Mouse (Mus musculus) B cell, adult (primary cell): ENCODE results near the gene Stam2. TPM values are rescaled to one million over a fixed set of nuclear protein-coding genes. Genes with fewer than 3 reads are reported as not detected.

Experiments used
- total RNA-seq: library from RNA; stranded (reverse); gene quantifications from 4 replicates; pipeline ENCODE4 v1.2.4, GENCODE M21; 2023; ENCODE audit not compliant: inconsistent age

Stam2 gene
- 26.8 to 28.4 TPM (median 27.5 TPM) in 4 replicates for total RNA-seq

DNA sequence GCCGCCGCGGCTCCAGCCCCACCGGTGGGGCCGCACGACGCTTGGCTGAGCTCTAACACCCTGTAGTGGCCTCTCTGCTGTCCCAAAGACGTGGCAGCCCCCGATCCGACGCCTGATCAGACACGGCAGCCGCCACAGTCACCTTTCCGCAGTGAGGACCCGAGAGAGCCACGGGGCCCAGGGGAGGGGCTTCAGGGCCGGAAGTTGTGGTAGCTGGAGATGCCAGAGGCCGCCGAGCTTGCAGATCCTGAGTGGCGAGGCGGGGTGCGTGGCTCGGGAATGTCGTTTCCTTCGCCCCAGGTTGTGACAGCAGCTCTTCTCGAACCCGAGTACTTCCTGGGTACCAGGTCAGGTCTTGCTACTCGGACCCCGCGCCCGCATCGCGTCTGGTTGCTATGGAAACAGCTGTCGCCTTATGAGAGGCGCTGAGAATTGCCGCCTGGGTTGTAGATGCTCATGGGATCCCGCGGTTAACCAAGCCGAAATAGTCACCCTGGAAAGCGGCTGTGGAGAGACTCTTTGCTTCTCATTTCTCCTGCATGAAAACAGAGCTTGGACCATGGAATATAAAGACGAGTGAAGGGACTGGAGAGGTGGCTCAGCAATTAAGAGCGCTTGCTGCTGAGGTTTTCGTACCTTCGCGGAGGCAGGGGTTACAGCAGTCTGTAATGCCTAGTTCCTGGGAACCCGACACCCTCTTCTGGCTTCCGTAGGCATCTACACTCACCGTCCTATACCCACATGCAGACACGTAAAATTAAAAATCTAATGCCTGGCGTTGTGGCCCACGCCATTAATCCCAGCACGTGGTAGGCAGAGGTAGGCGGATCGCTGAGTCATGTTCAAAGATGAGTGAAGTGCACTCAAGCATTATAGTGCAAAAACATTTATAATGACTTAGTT is at the start of gene Stam2:
Gene Stam2 (minus strand): TSS at position 26 of the 903 bp plus-strand sequence.

DNA sequence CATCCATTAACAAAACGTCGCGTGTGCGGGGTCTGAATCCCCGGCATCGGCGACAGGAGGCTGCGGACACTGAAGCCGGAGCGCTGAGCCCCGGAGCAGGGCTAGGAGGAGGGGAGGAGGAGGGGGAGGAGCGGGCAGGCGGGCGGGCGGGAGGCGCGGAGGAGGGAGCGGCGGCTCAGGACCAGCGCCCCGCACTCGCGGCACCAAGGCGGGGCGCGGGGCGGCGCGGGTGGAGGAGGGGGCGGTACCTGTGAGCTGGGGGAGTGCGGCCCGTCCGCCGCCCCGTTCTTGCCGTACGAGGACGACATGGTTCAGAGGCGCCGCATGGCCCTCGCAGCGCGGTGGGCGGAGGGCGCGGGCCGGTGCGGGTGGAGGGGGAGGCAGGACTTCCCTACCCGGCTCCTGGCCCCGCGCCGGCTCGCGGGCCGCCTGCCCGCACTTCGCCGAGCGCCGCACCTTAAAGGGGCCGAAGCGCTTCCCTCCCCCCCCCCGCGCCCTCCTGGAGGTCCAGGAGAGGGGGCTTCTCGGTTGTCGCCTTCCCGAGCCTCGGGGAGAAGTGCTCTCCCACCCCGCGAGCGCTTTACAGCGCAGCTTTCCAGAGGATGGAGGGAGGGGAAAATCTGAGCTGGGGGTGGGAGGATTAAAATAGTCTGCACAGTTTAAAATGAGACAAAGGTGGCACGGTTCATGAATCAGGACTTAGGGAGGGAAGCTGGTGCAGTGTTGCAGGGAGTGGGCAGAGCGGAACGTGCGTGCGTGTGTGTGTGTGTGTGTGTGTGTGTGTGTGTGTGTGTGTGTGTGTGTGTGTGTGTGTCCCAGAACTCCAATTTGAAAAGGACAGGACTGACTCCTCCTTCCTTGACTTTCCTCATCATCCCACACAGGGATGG is 65.8 kb downstream of the Stam2 start, which contains the start of gene Cacnb4:
Gene Cacnb4 (minus strand): TSS at position 809 of the 890 bp plus-strand sequence.

Other genes with a start within 250 kb of the Stam2 start
- 0.51 to 1.5 TPM (median 1.1 TPM) in 4 replicates for gene Cacnb4, start 65.5 kb downstream of the Stam2 start, total RNA-seq
- 0.54 to 0.72 TPM (median 0.59 TPM) in 4 replicates for gene Fmnl2, start 115.6 kb upstream of the Stam2 start, total RNA-seq